ENCODE assay signal across 21 mouse cellular contexts in the genomic region with DNA sequence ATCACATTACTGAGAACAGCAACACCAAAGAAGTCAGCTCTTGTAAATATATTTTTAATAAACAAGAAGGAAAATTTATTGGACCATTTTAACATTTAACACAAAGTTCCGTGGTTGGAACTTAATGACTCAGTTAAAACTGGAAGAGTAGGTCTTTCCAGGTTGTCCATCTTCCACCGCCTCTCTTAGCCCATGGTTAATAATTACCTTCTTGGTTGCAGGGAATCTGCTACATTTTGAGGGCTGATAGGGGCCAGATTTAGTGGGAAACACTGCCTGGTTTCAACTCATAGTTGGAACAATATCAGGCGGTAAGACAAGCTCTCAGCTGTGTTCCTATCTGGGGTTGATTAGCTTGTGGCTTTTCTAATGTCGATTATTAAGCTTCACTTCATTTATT.
DNase-seq lines count a peak whose midpoint lies in the region; ATAC-seq and TF ChIP-seq lines count a peak whose summit lies in the region.
"Had no signal": no experiment of that assay in that cellular context is flagged by ENCODE, and none has a peak within 500 bp of the region (broad histone marks: within the 10 kb centered on the region; RNA-seq: fewer than 3 reads in every experiment).

No protein-coding gene starts in this region.

- no peak for TF ChIP-seq CTCF in kidney, adult 2 months (conservative IDR thresholded peaks at IDR 0.05; ENCODE audit: insufficient read depth, insufficient read length, low read depth, low read length)
- TF ChIP-seq CTCF in stomach, postnatal 0 days (IDR thresholded peaks at IDR 0.05; ENCODE audit: low read depth), result no peak

- peak; percentile 46 for DNase-seq in kidney, adult 2 months
- DNase-seq in kidney, postnatal 25 days, result no peak
- DNase-seq in kidney, postnatal 10 days, result no peak
- no peak for DNase-seq in stomach, postnatal 0 days (ENCODE audit: low spot score)
- DNase-seq in embryo, embryonic 9.5 days (ENCODE audit: extremely low spot score), result no peak
- DNase-seq: adrenal gland, adult 2 months; adrenal gland, postnatal 10 days; adrenal gland, postnatal 25 days; cerebellum, adult 11 months; cerebellum, adult 18-20 months; cerebellum, adult 8-10 months; cerebellum, adult 9-11 months; cerebellum, postnatal 14 days; cerebellum, postnatal 36 days; embryo, embryonic 11 days had no signal

- no peak overlapping the region for H3K9ac ChIP-seq in kidney, embryonic 15.5 days
- H3K9ac ChIP-seq in stomach, embryonic 14.5 days (replicated peaks; ENCODE audit: low read depth, low read length), result no peak overlapping the region
- no peak overlapping the region for H3K9ac ChIP-seq in stomach, postnatal 0 days (ENCODE audit: low read length)
- H3K9ac ChIP-seq: embryonic facial prominence, embryonic 12.5 days; forebrain, embryonic 13.5 days; forebrain, embryonic 15.5 days had no signal

- H3K4me3 ChIP-seq in kidney, adult 2 months (ENCODE audit: insufficient read depth, low read depth, low read length), result no peak overlapping the region
- no peak overlapping the region for H3K4me3 ChIP-seq in kidney, embryonic 15.5 days (replicated peaks)
- no peak overlapping the region for H3K4me3 ChIP-seq in stomach, embryonic 14.5 days (ENCODE audit: low read depth, low read length)
- H3K4me3 ChIP-seq in stomach, postnatal 0 days (ENCODE audit: low read depth, low read length), result no peak overlapping the region
- H3K4me3 ChIP-seq: embryonic facial prominence, embryonic 10.5 days; embryonic facial prominence, embryonic 12.5 days; forebrain, embryonic 13.5 days; forebrain, embryonic 15.5 days had no signal

- H3K9me3 ChIP-seq in kidney, embryonic 15.5 days (replicated peaks), result no peaks in the 10 kb centered on the region
- no peaks in the 10 kb centered on the region for H3K9me3 ChIP-seq in stomach, embryonic 14.5 days (ENCODE audit: control insufficient read depth, low read depth, low read length)
- H3K9me3 ChIP-seq in stomach, postnatal 0 days (ENCODE audit: control insufficient read depth, low read length), result no peaks in the 10 kb centered on the region
- H3K9me3 ChIP-seq: embryonic facial prominence, embryonic 10.5 days; embryonic facial prominence, embryonic 12.5 days; forebrain, embryonic 13.5 days; forebrain, embryonic 15.5 days had no signal

- ATAC-seq in kidney, embryonic 15.5 days (replicated peaks; ENCODE audit: low FRiP score), result 0 out of 2 replicates have a peak, but pooled peaks have one; percentile 41
- ATAC-seq in stomach, embryonic 14.5 days (ENCODE audit: insufficient number of reproducible peaks, insufficient read depth, low FRiP score, low read depth), result peak; percentile 67; the same call in 1 of the 2 replicates
- ATAC-seq in stomach, postnatal 0 days (ENCODE audit: low FRiP score, low TSS enrichment), result no peak
- ATAC-seq: forebrain, embryonic 15.5 days had no signal

- no peaks in the 10 kb centered on the region for H3K27me3 ChIP-seq in kidney, adult 2 months (replicated peaks; ENCODE audit: control insufficient read depth, insufficient read depth, low read length)
- H3K27me3 ChIP-seq in kidney, embryonic 15.5 days, result no peaks in the 10 kb centered on the region
- H3K27me3 ChIP-seq in stomach, embryonic 14.5 days (ENCODE audit: control insufficient read depth, insufficient read depth, low read length), result no peaks in the 10 kb centered on the region
- H3K27me3 ChIP-seq in stomach, postnatal 0 days (ENCODE audit: control insufficient read depth, insufficient read depth, low read length), result no peaks in the 10 kb centered on the region
- H3K27me3 ChIP-seq: embryonic facial prominence, embryonic 12.5 days; forebrain, embryonic 13.5 days; forebrain, embryonic 15.5 days had no signal

- peaks cover 16% of the 10 kb centered on the region for H3K4me1 ChIP-seq in kidney, adult 2 months (ENCODE audit: control insufficient read depth, insufficient read depth, low read length)
- peaks cover 39% of the 10 kb centered on the region for H3K4me1 ChIP-seq in kidney, embryonic 15.5 days
- peaks cover 7% of the 10 kb centered on the region; the same call in 1 of the 2 replicates for H3K4me1 ChIP-seq in stomach, embryonic 14.5 days (ENCODE audit: control insufficient read depth, insufficient read depth, low read length)
- H3K4me1 ChIP-seq in stomach, postnatal 0 days (replicated peaks; ENCODE audit: control insufficient read depth, insufficient read depth), result no peaks in the 10 kb centered on the region
- H3K4me1 ChIP-seq: embryonic facial prominence, embryonic 10.5 days; embryonic facial prominence, embryonic 12.5 days; forebrain, embryonic 13.5 days; forebrain, embryonic 15.5 days had no signal

- no peak for TF ChIP-seq EP300 in stomach, postnatal 0 days (optimal IDR thresholded peaks at IDR 0.05)

- peak overlapping the region; percentile 86 for H3K27ac ChIP-seq in kidney, adult 2 months (ENCODE audit: insufficient read depth, low read depth, low read length)
- peak overlapping the region; percentile 79 for H3K27ac ChIP-seq in kidney, embryonic 15.5 days
- H3K27ac ChIP-seq in stomach, embryonic 14.5 days (ENCODE audit: low read length), result no peak overlapping the region
- H3K27ac ChIP-seq in stomach, postnatal 0 days (replicated peaks), result no peak overlapping the region
- H3K27ac ChIP-seq: embryonic facial prominence, embryonic 10.5 days; embryonic facial prominence, embryonic 12.5 days; forebrain, embryonic 13.5 days; forebrain, embryonic 15.5 days had no signal

- WGBS in kidney, adult 2 months, result 49% methylated on average over 4 of the region's 4 CpGs
- 72% methylated on average over 4 of the region's 4 CpGs for WGBS in kidney, embryonic 15.5 days
- 72% methylated on average over 4 of the region's 4 CpGs for WGBS in stomach, embryonic 14.5 days
- 63% methylated on average over 4 of the region's 4 CpGs for WGBS in stomach, postnatal 0 days

- H3K4me2 ChIP-seq in kidney, embryonic 15.5 days, result no peak overlapping the region
- H3K4me2 ChIP-seq in stomach, embryonic 14.5 days (replicated peaks; ENCODE audit: low read depth, low read length), result no peak overlapping the region
- no peak overlapping the region for H3K4me2 ChIP-seq in stomach, postnatal 0 days (replicated peaks; ENCODE audit: low read depth)
- H3K4me2 ChIP-seq: embryonic facial prominence, embryonic 12.5 days; forebrain, embryonic 13.5 days; forebrain, embryonic 15.5 days had no signal

- no peak for TF ChIP-seq POLR2A in kidney, adult 2 months (IDR thresholded peaks at IDR 0.05; ENCODE audit: low read depth, low read length)

- no peaks in the 10 kb centered on the region for H3K36me3 ChIP-seq in kidney, adult 2 months (ENCODE audit: control insufficient read depth, insufficient read depth, low read length)
- no peaks in the 10 kb centered on the region for H3K36me3 ChIP-seq in kidney, embryonic 15.5 days
- H3K36me3 ChIP-seq in stomach, embryonic 14.5 days (ENCODE audit: control insufficient read depth, insufficient read depth, low read length), result no peaks in the 10 kb centered on the region
- H3K36me3 ChIP-seq in stomach, postnatal 0 days (ENCODE audit: control insufficient read depth, insufficient read depth, low read length), result no peaks in the 10 kb centered on the region
- H3K36me3 ChIP-seq: embryonic facial prominence, embryonic 10.5 days; embryonic facial prominence, embryonic 12.5 days; forebrain, embryonic 15.5 days had no signal

Comparison
In these comparisons a context has a peak if more than half of its experiments do, and no peak if none do; other contexts are left out.
1. H3K27ac ChIP-seq: peak in kidney, adult 2 months (single experiment) and kidney, embryonic 15.5 days (single experiment); none in stomach, embryonic 14.5 days (single experiment) and stomach, postnatal 0 days (single experiment).